Mouse (Mus musculus): ENCODE measurements at regions not wholly inside any gene's neighbourhood (a gene's known extent, or its start where the extent isn't known, plus 50 kb on each side); places are given as distances from the start of the nearest gene placed in this dataset.
"Not testable (repeated sequence)": the region's sequence is repeated elsewhere in the genome, so short reads cannot be mapped to it uniquely, and the experiment has no call there.

- 80% methylated on average over 2 of the region's 2 CpGs for WGBS
- not testable (repeated sequence) for H3K4me3 ChIP-seq (ENCODE audit: low read depth, low read length); H3K27me3 ChIP-seq (replicated peaks; ENCODE audit: control insufficient read depth, insufficient read depth, low read length); DNase-seq (ENCODE audit: low spot score); H3K4me2 ChIP-seq; H3K4me1 ChIP-seq (replicated peaks; ENCODE audit: control insufficient read depth, insufficient read depth, low read length); H3K36me3 ChIP-seq (ENCODE audit: control insufficient read depth, insufficient read depth, low read length); H3K9ac ChIP-seq (ENCODE audit: low read depth, low read length); H3K27ac ChIP-seq (ENCODE audit: low read depth, low read length); ATAC-seq (replicated peaks; ENCODE audit: low FRiP score)
- peaks cover 20% of the 10 kb centered on the region for H3K9me3 ChIP-seq (ENCODE audit: control insufficient read depth, low read length)
Measured at GRCm38 (mm10) chr4:147231381-147231780, 74.1 kb upstream of the Zfp988 start.

GRCm38 (mm10) chr4:147231787-147232186 is 73.7 kb upstream of the Zfp988 start:
- WGBS = 83% methylated on average over 3 of the region's 3 CpGs
- not testable (repeated sequence) for H3K4me1 ChIP-seq (replicated peaks; ENCODE audit: control insufficient read depth, insufficient read depth, low read length); H3K27ac ChIP-seq (ENCODE audit: low read depth, low read length); H3K4me3 ChIP-seq (ENCODE audit: low read depth, low read length); DNase-seq (ENCODE audit: low spot score); H3K27me3 ChIP-seq (replicated peaks; ENCODE audit: control insufficient read depth, insufficient read depth, low read length); H3K4me2 ChIP-seq; H3K9ac ChIP-seq (ENCODE audit: low read depth, low read length); H3K36me3 ChIP-seq (ENCODE audit: control insufficient read depth, insufficient read depth, low read length)
- H3K9me3 ChIP-seq (ENCODE audit: control insufficient read depth, low read length) = peaks cover 20% of the 10 kb centered on the region
- 0 out of 2 replicates have a peak, but pooled peaks have one; percentile 5 for ATAC-seq (replicated peaks; ENCODE audit: low FRiP score)

GRCm38 (mm10) chr4:147232279-147232678 is 73.2 kb upstream of the Zfp988 start:
- H3K27me3 ChIP-seq (replicated peaks; ENCODE audit: control insufficient read depth, insufficient read depth, low read length); H3K9ac ChIP-seq (ENCODE audit: low read depth, low read length); H3K27ac ChIP-seq (ENCODE audit: low read depth, low read length); H3K4me1 ChIP-seq (replicated peaks; ENCODE audit: control insufficient read depth, insufficient read depth, low read length); ATAC-seq (replicated peaks; ENCODE audit: low FRiP score); H3K4me2 ChIP-seq; DNase-seq (ENCODE audit: low spot score); H3K4me3 ChIP-seq (ENCODE audit: low read depth, low read length); H3K36me3 ChIP-seq (ENCODE audit: control insufficient read depth, insufficient read depth, low read length): not testable (repeated sequence)
- WGBS = 85% methylated on average over 1 of the region's 1 CpGs
- peaks cover 23% of the 10 kb centered on the region for H3K9me3 ChIP-seq (ENCODE audit: control insufficient read depth, low read length)

- H3K4me3 ChIP-seq (ENCODE audit: low read depth, low read length); H3K9ac ChIP-seq (ENCODE audit: low read depth, low read length); H3K4me1 ChIP-seq (replicated peaks; ENCODE audit: control insufficient read depth, insufficient read depth, low read length); DNase-seq (ENCODE audit: low spot score); H3K4me2 ChIP-seq; H3K27me3 ChIP-seq (replicated peaks; ENCODE audit: control insufficient read depth, insufficient read depth, low read length); H3K36me3 ChIP-seq (ENCODE audit: control insufficient read depth, insufficient read depth, low read length); H3K27ac ChIP-seq (ENCODE audit: low read depth, low read length); ATAC-seq (replicated peaks; ENCODE audit: low FRiP score): not testable (repeated sequence)
- H3K9me3 ChIP-seq (ENCODE audit: control insufficient read depth, low read length) = peaks cover 23% of the 10 kb centered on the region
- 42% methylated on average over 2 of the region's 2 CpGs for WGBS
Measured at GRCm38 (mm10) chr4:147234227-147234626, 71.2 kb upstream of the Zfp988 start.

GRCm38 (mm10) chr4:147235441-147235840 is 70.0 kb upstream of the Zfp988 start:
- not testable (repeated sequence) for DNase-seq (ENCODE audit: low spot score); H3K27me3 ChIP-seq (replicated peaks; ENCODE audit: control insufficient read depth, insufficient read depth, low read length); H3K27ac ChIP-seq (ENCODE audit: low read depth, low read length); H3K4me2 ChIP-seq; H3K4me3 ChIP-seq (ENCODE audit: low read depth, low read length); H3K9ac ChIP-seq (ENCODE audit: low read depth, low read length); H3K4me1 ChIP-seq (replicated peaks; ENCODE audit: control insufficient read depth, insufficient read depth, low read length); ATAC-seq (replicated peaks; ENCODE audit: low FRiP score); H3K36me3 ChIP-seq (ENCODE audit: control insufficient read depth, insufficient read depth, low read length)
- peaks cover 25% of the 10 kb centered on the region for H3K9me3 ChIP-seq (ENCODE audit: control insufficient read depth, low read length)
- whole genome bisulfite sequencing = 55% methylated on average over 2 of the region's 2 CpGs

- not testable (repeated sequence) for H3K4me1 ChIP-seq (replicated peaks; ENCODE audit: control insufficient read depth, insufficient read depth, low read length); H3K4me2 ChIP-seq; DNase-seq (ENCODE audit: low spot score); H3K4me3 ChIP-seq (ENCODE audit: low read depth, low read length); H3K36me3 ChIP-seq (ENCODE audit: control insufficient read depth, insufficient read depth, low read length); H3K9ac ChIP-seq (ENCODE audit: low read depth, low read length); H3K27me3 ChIP-seq (replicated peaks; ENCODE audit: control insufficient read depth, insufficient read depth, low read length); H3K27ac ChIP-seq (ENCODE audit: low read depth, low read length)
- peaks cover 10% of the 10 kb centered on the region for H3K9me3 ChIP-seq (ENCODE audit: control insufficient read depth, low read length)
- WGBS = 66% methylated on average over 4 of the region's 4 CpGs
- ATAC-seq (replicated peaks; ENCODE audit: low FRiP score) = peak; percentile 56; the same call in 1 of the 2 replicates
Measured at GRCm38 (mm10) chr4:147241315-147242182, 63.9 kb upstream of the Zfp988 start.

- Histone ChIP-seq H3K36me3 (ENCODE audit: control insufficient read depth, insufficient read depth, low read length) (no peaks in the 10 kb centered on the region), H3K9me3 (ENCODE audit: control insufficient read depth, low read length) (peaks cover 8% of the 10 kb centered on the region), H3K4me1 (replicated peaks; ENCODE audit: control insufficient read depth, insufficient read depth, low read length) (no peaks in the 10 kb centered on the region), H3K27ac (ENCODE audit: low read depth, low read length) (no peak overlapping the region), H3K27me3 (replicated peaks; ENCODE audit: control insufficient read depth, insufficient read depth, low read length) (no peaks in the 10 kb centered on the region), H3K4me3 (ENCODE audit: low read depth, low read length) (no peak overlapping the region), H3K4me2 (no peak overlapping the region), H3K9ac (ENCODE audit: low read depth, low read length) (no peak overlapping the region)
- WGBS = 79% methylated on average over 2 of the region's 2 CpGs
- ATAC-seq (replicated peaks; ENCODE audit: low FRiP score) (no peak; the same call in 1 of the 2 replicates), DNase-seq (ENCODE audit: low spot score) (no peak)
Measured at GRCm38 (mm10) chr4:147242183-147242477, 63.3 kb upstream of the Zfp988 start.

- not testable (repeated sequence) for H3K4me1 ChIP-seq (replicated peaks; ENCODE audit: control insufficient read depth, insufficient read depth, low read length); H3K4me2 ChIP-seq; H3K9me3 ChIP-seq (ENCODE audit: control insufficient read depth, low read length); H3K9ac ChIP-seq (ENCODE audit: low read depth, low read length); H3K4me3 ChIP-seq (ENCODE audit: low read depth, low read length); ATAC-seq (replicated peaks; ENCODE audit: low FRiP score); DNase-seq (ENCODE audit: low spot score); H3K36me3 ChIP-seq (ENCODE audit: control insufficient read depth, insufficient read depth, low read length); H3K27ac ChIP-seq (ENCODE audit: low read depth, low read length); H3K27me3 ChIP-seq (replicated peaks; ENCODE audit: control insufficient read depth, insufficient read depth, low read length)
- 82% methylated on average over 1 of the region's 1 CpGs for WGBS
Measured at GRCm38 (mm10) chr4:147248541-147248940, 56.9 kb upstream of the Zfp988 start.
